Mouse (Mus musculus) erythroblast, embryonic 14.5 days (primary cell): ENCODE results near the gene Cenpj.

Experiments used
- GATA1 ChIP-seq: IDR thresholded peaks from 2 replicates; pipeline ENCODE4 v1.6.1; 2012; ENCODE audit warnings: low read length, inconsistent platforms, mixed read lengths
- TAL1 ChIP-seq: IDR thresholded peaks from 3 replicates; pipeline ENCODE4 v1.6.1; 2012; ENCODE audit warnings: low read length, inconsistent platforms, mixed read lengths

DNA sequence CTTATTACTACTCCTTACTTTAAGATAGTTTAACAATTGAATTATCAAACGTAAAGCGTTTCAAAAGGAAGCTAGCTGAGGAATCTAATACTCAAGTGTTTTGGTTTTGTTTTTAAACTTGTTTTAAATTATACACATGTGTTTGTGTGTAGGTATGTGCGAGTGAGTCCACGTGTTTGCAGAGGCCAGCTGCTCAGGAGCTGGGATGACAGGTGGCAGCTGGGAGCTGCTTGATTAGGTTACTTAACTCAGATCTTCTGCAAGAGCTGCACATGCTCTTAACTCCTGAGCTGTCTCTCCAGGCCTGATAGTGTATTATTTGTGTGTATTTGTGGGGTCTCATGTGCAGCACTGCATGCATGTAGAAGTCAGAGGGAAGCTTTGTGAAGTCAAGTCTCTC is 72.8 kb downstream of the Cenpj start:
- TF ChIP-seq GATA1, result no peak
- no peak for TF ChIP-seq TAL1
